Mouse (Mus musculus) stomach, embryonic 15.5 days (tissue): ENCODE measurements around the gene Scarb1. TPM values are rescaled to one million over a fixed set of nuclear protein-coding genes. Genes with fewer than 3 reads are reported as not detected.

Experiments
- ATAC-seq: fragments of 200-750 bp; cut with Nextera tagmentation; 2 replicates; pipeline ENCODE4 v1.8.0; 2017; ENCODE audit warnings: low read depth, moderate number of reproducible peaks, moderate TSS enrichment; ENCODE audit not compliant: insufficient read depth, low FRiP score
- H3K27ac ChIP-seq: fragments of 300-500 bp; sonication (generic); 2 replicates; pipeline ENCODE4 v1.5.1; 2015; ENCODE audit warnings: mild to moderate bottlenecking, inconsistent platforms
- H3K27me3 ChIP-seq: fragments of 300-500 bp; sonication (generic); replicated peaks from 2 replicates; pipeline ENCODE4 v1.6.1; 2015; ENCODE audit warnings: inconsistent platforms
- H3K36me3 ChIP-seq: fragments of 300-500 bp; sonication (generic); 2 replicates; pipeline ENCODE4 v1.6.1; 2015; ENCODE audit warnings: inconsistent platforms
- H3K4me1 ChIP-seq: fragments of 300-500 bp; sonication (generic); 2 replicates; pipeline ENCODE4 v1.6.1; 2015; ENCODE audit warnings: inconsistent platforms
- H3K4me2 ChIP-seq: fragments of 300-500 bp; sonication (generic); 2 replicates; pipeline ENCODE4 v1.6.1; 2015; ENCODE audit warnings: mild to moderate bottlenecking, inconsistent platforms
- H3K4me3 ChIP-seq: fragments of 300-500 bp; sonication (generic); replicated peaks from 2 replicates; pipeline ENCODE4 v1.5.1; 2015; ENCODE audit warnings: inconsistent platforms
- H3K9ac ChIP-seq: fragments of 300-500 bp; sonication (generic); 2 replicates; pipeline ENCODE4 v1.6.1; 2015; ENCODE audit warnings: inconsistent platforms
- H3K9me3 ChIP-seq: fragments of 300-500 bp; sonication (generic); 2 replicates; pipeline ENCODE4 v1.6.1; 2016; ENCODE audit warnings: inconsistent platforms
- WGBS: fragments of 180-500 bp; shearing (Covaris S2); methylation state at CpG from one replicate; pipeline ENCODE4 v1.1.7; 2015; 5-methylcytosine and 5-hydroxymethylcytosine counted together
- polyA plus RNA-seq: library from polyadenylated mRNA; unstranded; fragments of >200 nt; fragmentation: Nextera tagmentation; extraction: Ambion mirVana; gene quantifications from 2 replicates; pipeline ENCODE4 v1.2.1, GENCODE M21; 2015

The Scarb1 gene
- polyA plus RNA-seq, 1 experiment from 2014 or later = 61.9 TPM

DNA sequence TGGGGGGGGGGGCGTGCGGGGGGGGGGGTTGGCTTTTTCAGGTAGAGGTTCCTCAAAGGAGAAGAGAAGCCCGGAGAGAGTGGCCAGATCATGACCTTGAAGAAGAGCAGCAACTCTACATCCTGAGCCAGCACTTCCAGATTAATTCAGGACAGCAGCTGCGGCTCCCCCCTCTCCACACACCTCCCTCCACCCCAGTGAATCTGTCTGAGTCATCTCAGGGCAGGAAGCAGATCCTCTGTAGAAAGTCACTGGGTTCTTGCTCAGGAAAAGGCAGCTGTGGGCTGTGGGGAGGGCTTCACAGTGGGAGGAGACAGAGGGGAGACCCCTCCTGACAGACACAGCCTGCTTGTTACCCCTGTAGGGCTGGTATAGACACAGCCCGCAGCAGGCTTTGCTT, 87.0 kb downstream of the Scarb1 start:
- 40% methylated on average over 5 of the region's 5 CpGs for WGBS
- Histone ChIP-seq H3K27ac (no peak overlapping the region), H3K4me1 (peaks cover 3% of the 10 kb centered on the region; the same call in 1 of the 2 replicates), H3K4me2 (no peak overlapping the region), H3K27me3 (no peaks in the 10 kb centered on the region), H3K36me3 (no peaks in the 10 kb centered on the region), H3K9ac (no peak overlapping the region), H3K4me3 (no peak overlapping the region), H3K9me3 (no peaks in the 10 kb centered on the region)
- ATAC-seq = 0 out of 2 replicates have a peak, but pooled peaks have one; percentile 7

DNA sequence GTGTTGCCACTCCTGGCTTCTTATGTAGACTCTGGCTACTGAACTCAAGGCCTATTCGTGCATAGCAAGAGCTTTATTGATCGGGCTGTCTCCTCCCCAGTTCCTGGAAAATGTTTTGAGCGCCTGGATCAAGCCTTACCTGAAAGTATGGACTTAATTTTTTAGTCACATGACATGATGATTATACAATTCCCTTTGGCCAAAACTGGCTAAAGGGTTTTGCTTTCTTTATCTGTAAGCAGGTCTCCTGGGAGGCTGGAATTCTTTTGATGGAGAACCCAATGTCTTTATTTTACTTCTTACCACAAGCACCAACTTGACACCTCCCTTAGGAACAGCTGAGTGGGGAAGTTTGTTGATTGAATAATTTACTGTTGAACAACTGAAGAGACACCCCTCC, 87.4 kb downstream of the Scarb1 start:
- Histone ChIP-seq H3K9ac (no peak overlapping the region), H3K36me3 (no peaks in the 10 kb centered on the region), H3K9me3 (no peaks in the 10 kb centered on the region), H3K27ac (no peak overlapping the region), H3K4me3 (no peak overlapping the region), H3K4me2 (no peak overlapping the region), H3K27me3 (no peaks in the 10 kb centered on the region), H3K4me1 (0 out of 2 replicates have a peak, but pooled peaks cover 3% of the 10 kb centered on the region)
- 86% methylated on average over 3 of the region's 3 CpGs for WGBS
- no peak for ATAC-seq

DNA sequence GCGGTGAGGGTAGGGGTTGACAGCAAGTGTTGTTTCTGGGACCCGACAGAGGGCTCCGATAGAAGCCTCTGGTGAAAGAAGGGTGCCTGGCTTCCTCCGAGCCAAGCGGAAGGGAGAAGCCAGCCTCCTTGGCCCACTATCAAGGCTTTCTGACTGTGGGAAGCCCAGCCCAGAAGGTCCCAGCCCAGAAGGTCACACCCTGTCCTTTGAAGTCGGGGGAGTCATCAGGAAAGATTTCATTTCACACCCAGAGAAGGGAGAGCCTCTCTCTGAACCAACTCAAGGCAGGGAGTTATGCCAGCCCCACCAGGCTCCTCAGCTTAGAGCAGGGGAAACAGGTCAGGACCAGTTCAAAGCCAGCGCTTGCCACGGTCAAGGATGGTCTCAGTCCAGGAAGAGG, 88.2 kb downstream of the Scarb1 start:
- Histone ChIP-seq H3K4me1 (0 out of 2 replicates have a peak, but pooled peaks cover 3% of the 10 kb centered on the region), H3K27me3 (no peaks in the 10 kb centered on the region), H3K9me3 (no peaks in the 10 kb centered on the region), H3K27ac (peak overlapping the region; percentile 44; the same call in 1 of the 2 replicates), H3K4me3 (no peak overlapping the region), H3K36me3 (no peaks in the 10 kb centered on the region), H3K4me2 (no peak overlapping the region), H3K9ac (no peak overlapping the region)
- no peak for ATAC-seq
- WGBS = 65% methylated on average over 8 of the region's 8 CpGs

DNA sequence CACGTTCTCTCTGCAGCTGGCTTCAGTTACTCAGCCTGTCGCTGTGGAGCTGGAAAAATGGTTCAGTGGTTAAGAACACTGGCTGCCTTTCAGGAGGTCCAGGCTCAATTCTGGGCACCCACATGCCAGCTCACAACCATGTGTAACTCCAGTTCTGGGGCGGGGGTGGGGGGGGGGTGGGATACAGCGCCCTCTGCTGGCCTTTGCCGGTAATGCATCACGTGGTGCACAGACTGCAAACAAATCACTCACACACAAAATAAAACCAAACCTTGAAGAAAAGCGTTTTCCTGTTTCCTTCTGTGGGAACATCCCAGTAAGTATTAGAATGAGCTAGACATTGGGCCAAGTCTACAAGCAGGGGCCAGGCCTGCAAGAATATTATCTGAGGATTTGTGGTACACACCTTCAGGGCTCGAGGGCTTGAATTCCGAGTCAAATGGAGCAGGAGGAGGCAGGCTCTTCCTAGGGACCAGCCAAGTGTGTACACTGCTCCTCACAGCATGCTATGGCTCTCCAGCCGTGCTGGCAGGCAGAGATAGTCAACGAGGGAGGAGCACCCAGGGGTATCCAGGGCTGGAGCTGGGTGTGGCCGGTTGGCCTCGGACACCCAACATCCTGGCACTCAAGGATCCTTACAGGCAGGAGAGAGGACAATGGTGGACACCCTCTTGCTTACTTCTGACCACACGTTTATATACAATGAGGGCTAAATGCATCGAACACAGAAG, 88.8 kb downstream of the Scarb1 start:
- 0 out of 2 replicates have a peak, but pooled peaks cover 3% of the 10 kb centered on the region for H3K4me1 ChIP-seq
- no peak overlapping the region for H3K9ac ChIP-seq
- H3K9me3 ChIP-seq = no peaks in the 10 kb centered on the region
- H3K36me3 ChIP-seq = no peaks in the 10 kb centered on the region
- H3K4me3 ChIP-seq = no peak overlapping the region
- H3K4me2 ChIP-seq = no peak overlapping the region
- peak overlapping the region; percentile 44; the same call in 1 of the 2 replicates for H3K27ac ChIP-seq
- H3K27me3 ChIP-seq = no peaks in the 10 kb centered on the region
- 49% methylated on average over 15 of the region's 15 CpGs for WGBS
- ATAC-seq = no peak

DNA sequence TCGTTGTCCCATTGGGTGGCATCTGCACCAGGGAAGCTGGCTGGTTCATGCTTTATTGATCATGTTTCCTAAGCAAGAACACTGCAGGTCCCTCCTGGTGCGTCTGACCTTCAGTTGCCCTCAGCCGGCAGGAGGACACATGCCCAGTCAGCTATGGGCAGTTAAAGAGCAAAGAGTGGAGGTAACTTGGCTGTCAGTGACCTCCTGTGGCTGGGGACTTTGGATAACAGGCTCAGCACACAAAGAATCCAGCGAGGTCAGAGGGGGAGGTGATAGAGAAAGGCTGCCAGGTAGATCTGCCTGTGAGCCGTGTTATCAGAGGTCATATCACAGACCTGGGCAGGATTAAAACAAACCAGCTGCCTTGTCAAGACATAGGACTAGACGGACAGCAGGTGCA, 91.7 kb downstream of the Scarb1 start:
- H3K36me3 ChIP-seq = no peaks in the 10 kb centered on the region
- WGBS = 47% methylated on average over 6 of the region's 6 CpGs

DNA sequence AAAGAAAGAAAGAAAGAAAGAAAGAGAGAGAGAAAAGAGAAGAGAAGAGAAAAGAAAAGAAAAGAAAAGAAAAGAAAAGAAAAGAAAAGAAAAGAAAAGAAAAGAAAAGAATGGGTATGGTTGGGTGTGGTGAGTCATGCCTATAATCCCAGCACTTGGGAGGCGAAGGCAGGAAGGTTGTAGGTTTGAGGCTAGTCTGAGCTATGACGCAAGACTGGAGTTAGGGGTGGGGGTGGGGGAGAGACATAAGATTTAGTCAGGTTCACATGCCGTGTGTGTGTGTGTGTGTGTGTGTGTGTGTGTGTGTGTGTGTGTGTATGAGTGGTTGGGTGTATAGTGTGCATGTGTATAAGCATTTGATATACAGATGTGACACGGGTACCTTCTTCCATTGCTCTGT, 94.2 kb downstream of the Scarb1 start:
- WGBS = 90% methylated on average over 4 of the region's 4 CpGs
- H3K9me3 ChIP-seq = no peaks in the 10 kb centered on the region
- no peak overlapping the region for H3K27ac ChIP-seq
- peaks cover 17% of the 10 kb centered on the region for H3K4me1 ChIP-seq
- no peak overlapping the region for H3K4me2 ChIP-seq
- no peak overlapping the region for H3K9ac ChIP-seq
- no peak for ATAC-seq
- no peaks in the 10 kb centered on the region for H3K36me3 ChIP-seq
- no peaks in the 10 kb centered on the region for H3K27me3 ChIP-seq
- H3K4me3 ChIP-seq = no peak overlapping the region

More for the DNA sequence above, 91.7 kb downstream of the Scarb1 start:
- no peaks in the 10 kb centered on the region for H3K27me3 ChIP-seq
- no peak overlapping the region for H3K4me2 ChIP-seq
- ATAC-seq = no peak
- H3K9ac ChIP-seq = no peak overlapping the region
- no peak overlapping the region for H3K27ac ChIP-seq
- H3K9me3 ChIP-seq = no peaks in the 10 kb centered on the region
- peaks cover 19% of the 10 kb centered on the region for H3K4me1 ChIP-seq
- H3K4me3 ChIP-seq = no peak overlapping the region

DNA sequence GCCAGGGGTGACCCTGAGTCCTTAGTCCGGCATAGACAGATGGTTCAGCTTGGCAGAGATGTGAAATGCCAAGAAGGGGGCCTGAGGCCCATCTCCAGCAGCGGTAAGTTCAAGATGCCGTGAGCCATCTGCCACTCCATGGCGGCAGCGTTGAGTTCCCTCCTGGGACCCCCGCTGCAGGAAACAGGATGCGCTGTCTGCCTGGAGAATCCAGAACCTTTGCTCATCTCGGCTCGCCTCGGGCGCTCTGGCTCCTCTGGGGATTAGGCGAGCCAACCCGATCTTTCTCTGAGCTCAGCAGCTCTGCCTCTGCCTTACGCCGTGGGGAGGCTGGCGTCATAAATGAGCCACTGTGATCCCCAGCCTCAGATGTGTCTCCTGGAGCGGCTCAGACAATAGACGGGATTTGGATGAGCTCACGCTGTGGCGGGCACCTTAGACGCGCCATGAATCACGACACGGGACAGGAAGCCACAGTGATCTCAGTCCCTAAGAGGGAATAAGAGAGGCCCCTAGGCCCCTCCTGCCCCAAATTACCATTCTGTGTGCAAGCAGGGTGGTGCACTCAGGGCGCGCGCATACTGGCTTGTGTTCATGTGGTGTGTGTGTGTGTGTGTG, 95.3 kb downstream of the Scarb1 start:
- H3K9me3 ChIP-seq = no peaks in the 10 kb centered on the region
- no peaks in the 10 kb centered on the region for H3K27me3 ChIP-seq
- 4% methylated on average over 27 of the region's 27 CpGs for WGBS
- H3K27ac ChIP-seq = peak overlapping the region; percentile 57
- peaks cover 17% of the 10 kb centered on the region for H3K4me1 ChIP-seq
- no peaks in the 10 kb centered on the region for H3K36me3 ChIP-seq
- peak overlapping the region; percentile 26; the same call in 1 of the 2 replicates for H3K4me3 ChIP-seq
- peak overlapping the region; percentile 56 for H3K4me2 ChIP-seq
- H3K9ac ChIP-seq = no peak overlapping the region
- ATAC-seq = peak; percentile 40

DNA sequence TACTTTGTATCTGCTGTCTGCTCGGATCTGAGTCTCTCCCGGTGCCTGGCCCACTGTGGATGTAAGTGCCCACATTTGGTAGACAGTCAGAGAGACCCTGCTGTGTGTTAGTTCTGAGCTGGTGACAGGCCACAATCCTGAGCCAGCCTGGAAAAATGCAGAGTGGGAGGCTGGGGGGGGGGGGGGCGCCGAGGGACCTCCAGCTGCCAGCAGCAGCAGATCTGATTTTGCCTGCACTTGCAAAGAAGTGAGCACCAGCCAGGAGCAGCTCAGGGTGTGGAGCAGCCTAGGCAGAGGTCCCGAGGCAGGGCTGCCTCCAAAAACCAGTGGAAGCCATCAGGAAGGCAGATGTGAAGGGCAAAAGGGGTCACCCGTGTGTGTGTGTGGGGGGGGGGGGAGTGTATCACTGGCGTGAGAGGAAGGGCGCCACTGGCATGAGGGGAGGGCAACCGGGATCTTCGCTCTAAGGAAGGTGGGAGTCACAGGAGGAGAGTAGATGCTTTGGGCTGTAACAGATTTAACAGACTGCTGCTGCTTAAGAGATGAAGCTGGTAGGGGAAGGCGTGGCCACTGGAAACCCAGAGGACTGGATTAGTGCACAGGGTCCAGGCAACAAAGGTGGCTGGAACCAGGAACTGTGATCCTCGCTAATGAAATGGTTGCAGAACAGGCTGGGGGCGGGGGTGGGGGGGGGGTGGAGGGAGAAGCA, 95.9 kb downstream of the Scarb1 start:
- WGBS = 23% methylated on average over 13 of the region's 13 CpGs
- Histone ChIP-seq H3K4me2 (peak overlapping the region; percentile 56), H3K27ac (peak overlapping the region; percentile 57; the same call in 1 of the 2 replicates), H3K9ac (no peak overlapping the region), H3K4me3 (peak overlapping the region; percentile 26; the same call in 1 of the 2 replicates), H3K9me3 (no peaks in the 10 kb centered on the region), H3K27me3 (no peaks in the 10 kb centered on the region), H3K4me1 (peaks cover 17% of the 10 kb centered on the region), H3K36me3 (no peaks in the 10 kb centered on the region)
- ATAC-seq = peak; percentile 1; the same call in 1 of the 2 replicates

DNA sequence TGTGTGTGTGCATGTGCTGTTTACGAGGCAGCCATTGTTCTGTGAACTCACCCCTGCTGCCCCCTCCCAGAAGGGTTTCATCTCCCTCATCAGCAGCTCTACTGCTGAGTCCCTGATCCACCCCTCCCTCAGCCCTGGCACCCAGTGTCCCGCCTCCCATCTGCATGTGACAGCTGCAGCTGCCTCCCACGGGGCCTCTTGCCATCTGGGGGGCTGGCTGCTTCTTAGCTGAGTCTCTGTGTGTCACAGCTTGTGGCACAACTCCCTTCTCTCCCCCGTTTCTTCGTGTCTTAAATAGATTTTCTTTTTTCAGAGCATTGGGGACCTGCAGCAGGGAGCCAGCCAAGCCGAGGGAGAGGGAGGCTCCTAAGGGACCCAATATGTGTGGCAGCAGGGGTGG, 97.0 kb downstream of the Scarb1 start:
- 66% methylated on average over 6 of the region's 6 CpGs for WGBS
- H3K27ac ChIP-seq = no peak overlapping the region
- ATAC-seq = no peak

DNA sequence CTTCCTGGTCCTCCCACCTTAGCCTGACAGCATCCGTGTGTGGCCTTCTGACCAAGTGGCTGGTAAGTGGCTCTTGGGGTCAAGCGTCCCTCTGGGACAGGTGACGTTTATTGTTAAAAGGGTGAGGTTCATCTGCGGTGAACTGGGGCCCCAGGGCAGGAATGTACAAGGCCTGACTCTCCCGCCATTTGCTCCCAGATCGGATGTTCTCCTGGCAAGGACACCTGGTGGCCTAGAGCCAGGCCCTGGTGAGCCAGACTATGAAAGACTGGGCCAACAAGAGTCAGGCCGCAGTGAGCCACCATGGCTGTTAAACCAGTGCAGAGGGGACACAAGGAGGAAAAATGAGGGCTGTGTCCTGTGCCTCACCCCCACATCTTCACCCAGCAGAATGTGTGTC, 98.8 kb downstream of the Scarb1 start:
- no peak overlapping the region for H3K9ac ChIP-seq
- H3K9me3 ChIP-seq = no peaks in the 10 kb centered on the region
- no peaks in the 10 kb centered on the region for H3K27me3 ChIP-seq
- H3K4me1 ChIP-seq = peaks cover 26% of the 10 kb centered on the region
- no peak overlapping the region for H3K4me2 ChIP-seq
- no peak overlapping the region for H3K27ac ChIP-seq
- 59% methylated on average over 7 of the region's 7 CpGs for WGBS
- H3K4me3 ChIP-seq = no peak overlapping the region
- H3K36me3 ChIP-seq = no peaks in the 10 kb centered on the region
- no peak for ATAC-seq

More for the DNA sequence above, 97.0 kb downstream of the Scarb1 start:
- H3K9me3 ChIP-seq = no peaks in the 10 kb centered on the region
- H3K27me3 ChIP-seq = no peaks in the 10 kb centered on the region
- no peak overlapping the region for H3K4me2 ChIP-seq
- H3K36me3 ChIP-seq = no peaks in the 10 kb centered on the region
- peaks cover 17% of the 10 kb centered on the region for H3K4me1 ChIP-seq
- H3K4me3 ChIP-seq = no peak overlapping the region
- no peak overlapping the region for H3K9ac ChIP-seq

DNA sequence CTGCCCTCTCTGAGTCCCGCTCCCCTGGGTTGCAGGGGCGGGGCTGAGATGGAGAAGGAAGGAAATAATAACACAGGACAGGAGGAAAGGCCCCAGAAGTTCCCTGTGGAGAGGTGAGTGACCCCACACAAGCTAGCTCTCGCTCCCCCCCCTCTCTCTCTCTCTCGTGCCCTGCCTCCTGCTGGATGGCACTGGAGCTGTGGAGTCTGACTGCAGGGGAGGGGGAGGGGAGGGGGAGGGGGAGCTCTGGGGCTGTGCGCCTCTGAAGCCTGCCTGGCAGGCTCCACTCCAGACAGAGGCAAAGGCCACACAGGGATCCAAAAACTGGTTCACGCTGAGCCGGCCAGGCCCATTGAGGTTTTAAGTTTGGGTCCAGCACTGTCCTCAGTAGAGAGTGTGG, 99.3 kb downstream of the Scarb1 start:
- H3K27me3 ChIP-seq = no peaks in the 10 kb centered on the region
- H3K4me2 ChIP-seq = no peak overlapping the region
- H3K9ac ChIP-seq = no peak overlapping the region
- H3K9me3 ChIP-seq = no peaks in the 10 kb centered on the region
- WGBS = 28% methylated on average over 4 of the region's 7 CpGs
- peaks cover 27% of the 10 kb centered on the region for H3K4me1 ChIP-seq
- H3K27ac ChIP-seq = no peak overlapping the region
- no peak overlapping the region for H3K4me3 ChIP-seq
- ATAC-seq = no peak
- no peaks in the 10 kb centered on the region for H3K36me3 ChIP-seq
